Mouse (Mus musculus) CH12.LX (cell line): Measurements from ENCODE around the gene Acbd4. TPM values are rescaled to one million over a fixed set of nuclear protein-coding genes. Genes with fewer than 3 reads are reported as not detected.

Source experiments
- DNase-seq: peaks from one replicate; pipeline ENCODE4 v3.0.0-alpha.2; 2013; ENCODE audit errors: extremely low read depth
- H3K27ac ChIP-seq: 2 replicates; pipeline ENCODE4 v1.5.1; 2012; ENCODE audit warnings: low read depth, mild to moderate bottlenecking, control low read depth, moderate library complexity; ENCODE audit not compliant: insufficient read depth
- H3K27me3 ChIP-seq: replicated peaks from 2 replicates; pipeline ENCODE3; 2012; ENCODE audit warnings: inconsistent platforms
- H3K36me3 ChIP-seq, 2 experiments: replicated peaks in 1 of 2; 2 replicates each; pipeline versions ENCODE3 to v1.6.1; 2012; ENCODE audit warnings: inconsistent platforms in 1 of 2, low read length in 1 of 2, mild to moderate bottlenecking in 1 of 2, mixed read lengths in 1 of 2, moderate library complexity in 1 of 2; ENCODE audit not compliant: control insufficient read depth in 1 of 2, insufficient read depth in 1 of 2
- H3K4me1 ChIP-seq, 2 experiments: 2 replicates each; pipeline ENCODE4 v1.6.1; 2012; ENCODE audit warnings: inconsistent platforms in 1 of 2, moderate library complexity in 1 of 2; ENCODE audit not compliant: insufficient read depth in 2 of 2, control insufficient read depth in 1 of 2
- H3K4me2 ChIP-seq: 2 replicates; pipeline ENCODE4 v1.6.1; 2012; ENCODE audit warnings: low read depth, mild to moderate bottlenecking, control low read depth; ENCODE audit not compliant: poor library complexity, insufficient read depth, severe bottlenecking
- H3K4me3 ChIP-seq, 3 experiments: fragments of 150-350 bp in 1 of 3; sonication (generic) in 1 of 3; replicated peaks in 1 of 3; 2 replicates each; pipeline versions ENCODE3 to v1.5.1; 2011 to 2012; ENCODE audit warnings: low read depth in 2 of 3, low read length in 2 of 3, mild to moderate bottlenecking in 2 of 3, moderate library complexity in 2 of 3, control low read depth in 1 of 3, improper control_type of control experiment in 1 of 3, inconsistent platforms in 1 of 3, mixed read lengths in 1 of 3; ENCODE audit not compliant: poor library complexity in 1 of 3
- H3K79me2 ChIP-seq: replicated peaks from 2 replicates; pipeline ENCODE4 v1.6.1; 2012; ENCODE audit warnings: mild to moderate bottlenecking, moderate library complexity; ENCODE audit not compliant: control insufficient read depth, poor library complexity, insufficient read depth, severe bottlenecking; ENCODE audit errors: extremely low read depth
- H3K9ac ChIP-seq: 2 replicates; pipeline ENCODE4 v1.6.1; 2012; ENCODE audit warnings: low read depth, mild to moderate bottlenecking, control low read depth, moderate library complexity; ENCODE audit not compliant: insufficient read depth
- H3K9me3 ChIP-seq: replicated peaks from 2 replicates; pipeline ENCODE3; 2012; ENCODE audit warnings: low read length, inconsistent platforms, mixed read lengths
- BHLHE40 ChIP-seq: IDR thresholded peaks from 2 replicates; pipeline ENCODE4 v1.6.1; 2011; ENCODE audit warnings: mild to moderate bottlenecking, low read depth, low read length, improper control_type of control experiment
- CHD1 ChIP-seq: IDR thresholded peaks from 2 replicates; pipeline ENCODE4 v1.6.1; 2012; ENCODE audit warnings: low read depth, low read length, improper control_type of control experiment, inconsistent platforms
- CHD2 ChIP-seq: IDR thresholded peaks from 2 replicates; pipeline ENCODE4 v1.6.1; 2011; ENCODE audit warnings: low read length, improper control_type of control experiment
- CTCF ChIP-seq, 2 experiments: IDR thresholded peaks in 1 of 2; conservative IDR thresholded peaks in 1 of 2; 2 replicates each; pipeline ENCODE4 v1.5.1; 2011 to 2012; ENCODE audit warnings: low read depth in 2 of 2, low read length in 2 of 2, improper control_type of control experiment in 1 of 2, inconsistent platforms in 1 of 2, mild to moderate bottlenecking in 1 of 2, moderate library complexity in 1 of 2
- ELF1 ChIP-seq: IDR thresholded peaks from 2 replicates; pipeline ENCODE4 v1.6.1; 2014; ENCODE audit warnings: low read depth, mild to moderate bottlenecking, inconsistent platforms, low read length, improper control_type of control experiment
- EP300 ChIP-seq: IDR thresholded peaks from 2 replicates; pipeline ENCODE4 v1.6.1; 2011; ENCODE audit warnings: low read length, improper control_type of control experiment
- ETS1 ChIP-seq: conservative IDR thresholded peaks from 2 replicates; pipeline ENCODE4 v1.6.1; 2012; ENCODE audit warnings: low read depth, mild to moderate bottlenecking, inconsistent platforms, low read length, improper control_type of control experiment, moderate library complexity
- GABPA ChIP-seq: IDR thresholded peaks from 2 replicates; pipeline ENCODE4 v1.6.1; 2012; ENCODE audit warnings: low read depth, low read length, improper control_type of control experiment, inconsistent platforms; ENCODE audit not compliant: insufficient replicate concordance
- HCFC1 ChIP-seq: IDR thresholded peaks from 2 replicates; pipeline ENCODE4 v1.6.1; 2012; ENCODE audit warnings: low read depth, mild to moderate bottlenecking, inconsistent platforms, low read length, improper control_type of control experiment
- IRF4 ChIP-seq: IDR thresholded peaks from 2 replicates; pipeline ENCODE4 v1.6.1; 2014; ENCODE audit warnings: low read depth, mild to moderate bottlenecking, inconsistent platforms, low read length, improper control_type of control experiment
- JUN ChIP-seq: IDR thresholded peaks from 2 replicates; pipeline ENCODE4 v1.6.1; 2011; ENCODE audit warnings: low read depth, mild to moderate bottlenecking, low read length, improper control_type of control experiment, moderate library complexity; ENCODE audit not compliant: insufficient read depth
- JUND ChIP-seq: conservative IDR thresholded peaks from 2 replicates; pipeline ENCODE4 v1.6.1; 2011; ENCODE audit warnings: low read depth, low read length, improper control_type of control experiment
- KAT2A ChIP-seq: IDR thresholded peaks from 2 replicates; pipeline ENCODE4 v1.6.1; 2012; ENCODE audit warnings: low read length, improper control_type of control experiment, inconsistent platforms; ENCODE audit not compliant: insufficient replicate concordance
- MAFK ChIP-seq: IDR thresholded peaks from 2 replicates; pipeline ENCODE4 v1.6.1; 2011; ENCODE audit warnings: low read length, improper control_type of control experiment; ENCODE audit not compliant: insufficient replicate concordance
- MAX ChIP-seq: IDR thresholded peaks from 2 replicates; pipeline ENCODE4 v1.6.1; 2011; ENCODE audit warnings: low read length, improper control_type of control experiment
- MAZ ChIP-seq: IDR thresholded peaks from 2 replicates; pipeline ENCODE4 v1.6.1; 2012; ENCODE audit warnings: low read depth, mild to moderate bottlenecking, inconsistent platforms, low read length, improper control_type of control experiment, moderate library complexity
- MEF2A ChIP-seq: IDR thresholded peaks from 2 replicates; pipeline ENCODE4 v1.6.1; 2014; ENCODE audit warnings: low read depth, mild to moderate bottlenecking, inconsistent platforms, low read length, improper control_type of control experiment, borderline replicate concordance
- MXI1 ChIP-seq: IDR thresholded peaks from 2 replicates; pipeline ENCODE4 v1.6.1; 2011; ENCODE audit warnings: mild to moderate bottlenecking, low read depth, low read length, improper control_type of control experiment
- NELFE ChIP-seq: IDR thresholded peaks from 2 replicates; pipeline ENCODE4 v1.6.1; 2011; ENCODE audit warnings: low read depth, low read length, improper control_type of control experiment
- NRF1 ChIP-seq: IDR thresholded peaks from 2 replicates; pipeline ENCODE4 v1.6.1; 2014; ENCODE audit warnings: low read depth, mild to moderate bottlenecking, inconsistent platforms, low read length, improper control_type of control experiment, moderate library complexity
- PAX5 ChIP-seq: IDR thresholded peaks from 2 replicates; pipeline ENCODE4 v1.6.1; 2012; ENCODE audit warnings: low read length, inconsistent platforms, mixed read lengths
- POLR2A ChIP-seq: IDR thresholded peaks from 2 replicates; pipeline ENCODE4 v1.6.1; 2011; ENCODE audit warnings: low read depth, mild to moderate bottlenecking, improper control_type of control experiment, low read length
- POLR2AphosphoS2 ChIP-seq: IDR thresholded peaks from 2 replicates; pipeline ENCODE4 v1.6.1; 2011; ENCODE audit warnings: low read depth, low read length, improper control_type of control experiment
- RAD21 ChIP-seq: IDR thresholded peaks from 2 replicates; pipeline ENCODE4 v1.6.1; 2011; ENCODE audit warnings: low read depth, mild to moderate bottlenecking, low read length, improper control_type of control experiment, moderate library complexity
- RCOR1 ChIP-seq: conservative IDR thresholded peaks from 2 replicates; pipeline ENCODE4 v1.6.1; 2012; ENCODE audit warnings: low read depth, mild to moderate bottlenecking, inconsistent platforms, low read length, improper control_type of control experiment
- SIN3A ChIP-seq: IDR thresholded peaks from 2 replicates; pipeline ENCODE4 v1.6.1; 2012; ENCODE audit warnings: low read length, improper control_type of control experiment, inconsistent platforms
- SMC3 ChIP-seq: IDR thresholded peaks from 2 replicates; pipeline ENCODE4 v1.6.1; 2011; ENCODE audit warnings: low read depth, low read length, improper control_type of control experiment
- TBP ChIP-seq: conservative IDR thresholded peaks from 2 replicates; pipeline ENCODE4 v1.6.1; 2011; ENCODE audit warnings: low read depth, low read length, improper control_type of control experiment
- TCF12 ChIP-seq: IDR thresholded peaks from 2 replicates; pipeline ENCODE4 v1.6.1; 2014; ENCODE audit warnings: low read depth, mild to moderate bottlenecking, inconsistent platforms, low read length, improper control_type of control experiment
- UBTF ChIP-seq: IDR thresholded peaks from 2 replicates; pipeline ENCODE4 v1.6.1; 2012; ENCODE audit warnings: low read depth, mild to moderate bottlenecking, inconsistent platforms, low read length, improper control_type of control experiment, moderate library complexity
- USF1 ChIP-seq: IDR thresholded peaks from 2 replicates; pipeline ENCODE4 v1.6.1; 2014; ENCODE audit warnings: low read depth, mild to moderate bottlenecking, inconsistent platforms, low read length, improper control_type of control experiment
- USF2 ChIP-seq: conservative IDR thresholded peaks from 2 replicates; pipeline ENCODE4 v1.6.1; 2011; ENCODE audit warnings: low read depth, low read length, improper control_type of control experiment
- ZC3H11A ChIP-seq: IDR thresholded peaks from 2 replicates; pipeline ENCODE4 v1.6.1; 2012; ENCODE audit warnings: low read depth, mild to moderate bottlenecking, inconsistent platforms, low read length, improper control_type of control experiment
- ZKSCAN1 ChIP-seq: IDR thresholded peaks from 2 replicates; pipeline ENCODE4 v1.6.1; 2012; ENCODE audit warnings: low read depth, inconsistent platforms, low read length, improper control_type of control experiment, borderline replicate concordance
- dilution Hi-C: fragments of 300-500 bp; cut with MboI; formaldehyde crosslinking; loops from 2 replicates; pipeline ENCODE4 v1.14.3; 2020; ENCODE audit warnings: low sequenced_read_pairs; ENCODE audit not compliant: extremely low pct_unique_long_range_greater_than_20kb, extremely low pct_ligation_motif_present
- in situ Hi-C: fragments of 300-500 bp; cut with MboI; formaldehyde crosslinking; loops from 3 replicates; pipeline ENCODE4 v1.14.3; 2019; ENCODE audit warnings: low sequenced_read_pairs, low pct_ligation_motif_present, low pct_unique_long_range_greater_than_20kb, mixed read lengths
- polyA plus RNA-seq: library from polyadenylated mRNA; unstranded; fragments of >175 nt; gene quantifications from 2 replicates; pipeline ENCODE4 v1.2.1, GENCODE M21; 2012; ENCODE audit warnings: low read depth; ENCODE audit not compliant: insufficient read length
- total RNA-seq, 2 experiments: library from RNA; depleted of rRNA; stranded (reverse); fragments of 300-350 nt in 1 of 2; fragments of >200 nt in 1 of 2; gene quantifications; 2 replicates each; pipeline ENCODE4 v1.2.3; 2012 to 2014

The Acbd4 gene
- total and polyA plus RNA-seq, 3 experiments = 51.4 to 68.4 (median 62.6) TPM

- TF ChIP-seq PAX5 (no peak), NELFE (peak; percentile 100)
Observed at GRCm38 (mm10) chr11:103116008-103116818, 14.7 kb downstream of the Acbd4 start, which contains the start of gene Hexim1 (continued).

GRCm38 (mm10) chr11:103116959-103117590 is 15.6 kb downstream of the Acbd4 start:
- peak; percentile 65 for DNase-seq
- peaks cover 22% of the 10 kb centered on the region for H3K79me2 ChIP-seq
- H3K4me1 ChIP-seq = peaks cover 6 to 26% of the 10 kb centered on the region in 2 experiments; a peak in 3 of 4 replicates
- no peaks in the 10 kb centered on the region for H3K9me3 ChIP-seq
- peaks cover 0 to 22% of the 10 kb centered on the region in 2 experiments for H3K36me3 ChIP-seq
- dilution Hi-C loops = no loop called here
- peak overlapping the region; percentile 59 for H3K9ac ChIP-seq
- in situ Hi-C loops = no loop called here
- H3K27me3 ChIP-seq = no peaks in the 10 kb centered on the region
- peak overlapping the region; percentile 72; the same call in 1 of the 2 replicates for H3K27ac ChIP-seq
- peak overlapping the region; percentile 68 to 69 (median 69) for H3K4me3 ChIP-seq
- peak overlapping the region; percentile 68 for H3K4me2 ChIP-seq
- TF ChIP-seq HCFC1 (no peak), RCOR1 (no peak), CHD2 (no peak), NRF1 (no peak; the same call in 1 of the 2 replicates), MEF2A (0 out of 2 replicates have a peak, but pooled peaks have one; percentile 16), PAX5 (no peak), USF1 (no peak), NELFE (no peak), BHLHE40 (no peak), RAD21 (peak; percentile 55), USF2 (no peak), ZC3H11A (no peak), MAX (no peak), ELF1 (no peak), POLR2AphosphoS2 (peak; percentile 3; the same call in 1 of the 2 replicates), TBP (0 out of 2 replicates have a peak, but pooled peaks have one; percentile 35), TCF12 (peak; percentile 15; the same call in 1 of the 2 replicates), UBTF (0 out of 2 replicates have a peak, but pooled peaks have one; percentile 92), POLR2A (no peak), KAT2A (no peak), MAZ (peak; percentile 61), IRF4 (no peak; the same call in 1 of the 2 replicates), SMC3 (peak; percentile 68), CTCF (conservative IDR thresholded peaks at IDR 0.05 in 1 of 2, IDR thresholded peaks at IDR 0.05 in 1 of 2; ENCODE audit: low read depth in 2 of 2, low read length in 2 of 2) (peak in 1 of 2 experiments; percentile 87; a peak in 2 of 4 replicates), ETS1 (no peak), GABPA (no peak), EP300 (no peak), CHD1 (no peak), JUND (no peak), SIN3A (peak; percentile 60), MAFK (no peak), JUN (no peak), MXI1 (peak; percentile 58), ZKSCAN1 (no peak)
